Mouse (Mus musculus) retina, embryonic 14.5 days (tissue): ENCODE data around the gene Spns2.

Source experiments
- DNase-seq: peaks from one replicate; pipeline ENCODE4 v3.0.0-alpha.2; 2015; ENCODE audit warnings: low spot score

The Spns2 gene

DNA sequence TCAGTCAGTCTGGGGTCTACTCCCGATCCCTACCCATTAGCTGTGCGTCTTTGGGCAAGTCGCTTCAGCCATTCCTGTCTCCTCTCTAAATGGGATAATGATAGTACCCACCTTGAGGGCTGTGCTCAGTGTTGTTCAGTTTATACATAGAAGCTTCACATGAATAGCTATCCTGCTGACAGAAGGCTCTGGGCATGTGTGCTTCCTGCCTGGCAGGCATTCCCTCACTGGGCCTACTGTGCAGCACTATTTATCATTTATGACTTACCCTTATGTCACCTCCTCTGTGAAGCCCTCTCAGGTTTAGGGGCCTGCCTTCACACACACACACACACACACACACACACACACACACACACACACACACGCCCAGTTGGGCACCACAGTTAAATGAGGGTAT is 10.4 kb upstream of the Spns2 start:
- DNase-seq = no peak

DNA sequence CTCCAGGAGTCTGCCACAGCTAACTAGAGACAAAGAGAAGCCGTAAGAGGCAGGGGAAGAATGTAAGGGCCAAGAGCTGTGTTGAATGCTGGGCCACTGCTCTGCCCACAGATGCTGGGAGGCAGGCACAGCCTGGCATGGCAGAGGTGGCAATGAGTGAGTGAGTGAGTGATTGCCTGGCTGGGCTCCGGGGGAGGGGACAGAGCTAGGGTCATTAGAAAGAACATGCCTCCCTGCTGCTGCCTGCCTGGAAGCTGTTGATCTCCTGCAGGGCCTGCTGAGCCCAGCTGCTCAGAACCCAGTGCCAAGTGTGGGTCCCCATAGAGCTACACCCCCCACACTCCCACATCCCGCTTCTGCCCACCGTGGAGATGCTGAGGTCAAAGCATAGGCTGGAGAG is 7.7 kb upstream of the Spns2 start:
- DNase-seq = no peak

DNA sequence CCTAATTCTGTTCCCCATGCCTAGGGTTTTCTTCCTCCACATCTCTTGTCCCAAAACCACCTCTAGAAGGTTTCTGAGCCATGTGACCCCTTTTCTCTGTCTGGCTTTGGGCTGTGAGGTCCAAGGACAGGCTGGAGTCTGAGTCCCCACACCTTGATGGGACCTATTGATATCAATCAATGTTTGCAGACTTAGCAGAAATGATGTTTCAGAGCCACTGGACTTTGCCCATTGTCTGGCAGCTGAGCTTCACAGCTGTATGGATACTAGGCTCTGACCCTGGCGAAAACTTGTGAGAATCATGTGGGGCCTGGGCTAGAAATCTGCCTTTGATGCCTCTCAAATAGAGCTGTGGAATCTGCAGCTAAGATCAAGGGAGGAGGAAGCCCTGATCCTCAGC is 7.1 kb upstream of the Spns2 start:
- DNase-seq = no peak

DNA sequence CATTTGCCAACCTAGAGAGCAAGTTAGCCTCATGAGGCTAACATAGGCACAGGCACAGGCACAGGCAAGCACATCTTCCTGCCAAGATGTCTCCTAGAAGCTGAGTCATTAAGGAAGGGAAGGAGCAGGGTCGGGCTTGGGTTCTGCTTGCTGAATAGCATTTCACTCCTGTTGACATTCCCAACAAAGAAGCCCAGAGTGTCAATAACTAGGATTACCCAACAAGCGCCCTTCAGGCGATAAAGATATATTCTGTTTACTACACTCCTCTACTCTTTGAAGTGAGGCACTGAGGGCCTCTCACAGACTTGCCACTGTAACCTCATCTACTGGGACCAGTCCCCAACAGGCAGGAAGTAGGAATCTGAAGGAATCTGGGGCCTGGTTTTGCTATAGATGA is 6.4 kb upstream of the Spns2 start:
- DNase-seq = no peak

DNA sequence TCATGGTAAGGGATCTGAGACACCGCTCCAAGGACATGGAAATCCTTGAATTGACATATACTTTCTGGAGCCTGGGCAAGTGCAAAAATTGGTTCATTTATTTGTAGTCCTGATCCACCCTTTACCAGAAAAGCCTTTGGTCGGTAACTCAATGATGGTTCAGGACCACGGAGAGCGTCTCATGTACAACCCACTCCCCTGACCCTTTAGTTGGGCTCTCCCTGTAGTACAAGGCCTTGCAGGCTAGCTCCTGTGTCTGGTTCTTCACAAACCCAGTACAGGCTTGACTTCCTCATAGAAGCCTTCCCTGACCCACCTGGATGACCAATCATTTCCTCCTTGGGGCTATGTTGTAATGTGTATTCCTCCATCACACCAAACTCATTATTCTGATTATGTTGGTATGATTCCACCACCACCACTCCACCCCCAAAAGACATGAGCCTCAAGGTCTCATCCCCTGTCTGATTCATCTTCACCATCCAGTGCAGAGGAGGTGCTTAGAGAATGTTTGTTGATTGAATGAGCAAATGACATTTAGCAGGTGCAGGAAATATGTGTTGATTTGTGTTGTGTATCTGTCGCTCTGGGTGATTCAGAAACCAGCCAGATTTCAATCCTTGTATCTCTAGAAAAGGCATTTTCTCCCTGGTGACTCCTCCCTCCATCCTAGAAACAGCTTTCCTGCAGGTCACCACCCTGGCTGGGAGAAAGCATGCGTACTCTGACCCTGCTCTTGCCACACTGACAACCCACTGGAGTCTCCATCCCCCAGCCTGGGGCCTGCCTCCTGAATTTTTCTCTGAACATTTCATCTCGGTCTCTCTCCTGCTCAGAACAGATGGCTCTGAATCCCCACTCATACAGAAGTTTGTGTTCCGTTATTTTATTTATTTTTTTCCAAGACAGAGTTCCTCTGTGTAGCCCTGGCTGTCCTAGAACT is 4.6 kb upstream of the Spns2 start:
- peak; percentile 60 for DNase-seq

DNA sequence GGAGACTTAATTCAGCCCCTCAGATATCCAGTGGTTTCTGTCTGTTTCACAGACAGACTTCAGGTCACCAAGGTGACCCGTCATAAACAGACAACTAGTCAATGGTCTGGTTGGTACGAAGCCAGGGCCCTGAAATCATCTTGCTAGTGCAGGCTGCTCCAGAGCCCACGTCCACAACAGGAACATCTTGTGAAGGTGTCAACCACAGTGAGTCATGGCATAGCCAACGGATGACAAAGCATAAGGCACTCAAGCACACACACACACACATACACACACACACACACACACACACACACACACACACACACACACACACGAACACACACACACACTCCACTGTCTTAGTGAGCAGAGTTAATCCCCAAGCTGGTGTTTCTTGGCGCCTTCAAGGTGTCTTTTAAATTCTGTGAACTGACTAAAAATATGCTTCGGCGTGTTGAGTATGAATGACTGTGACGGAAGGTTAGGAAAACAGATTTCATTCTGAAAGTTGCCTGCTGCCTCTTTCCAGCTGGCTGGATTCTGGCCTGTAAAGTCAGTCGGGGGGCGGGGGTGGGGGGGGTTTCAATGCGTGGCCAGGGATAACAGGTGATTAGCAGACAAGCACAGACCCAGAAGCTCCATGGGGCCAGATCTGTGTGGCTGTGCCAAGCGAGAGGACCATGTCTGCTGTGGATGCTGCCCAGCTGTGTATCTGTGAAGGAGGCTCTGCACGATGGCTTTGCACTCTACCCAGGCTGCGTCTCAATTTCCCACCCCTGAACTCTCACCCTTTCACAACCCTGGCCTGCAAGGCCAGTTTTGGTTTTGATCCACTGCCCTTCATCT is 1.6 kb upstream of the Spns2 start:
- DNase-seq = no peak

DNA sequence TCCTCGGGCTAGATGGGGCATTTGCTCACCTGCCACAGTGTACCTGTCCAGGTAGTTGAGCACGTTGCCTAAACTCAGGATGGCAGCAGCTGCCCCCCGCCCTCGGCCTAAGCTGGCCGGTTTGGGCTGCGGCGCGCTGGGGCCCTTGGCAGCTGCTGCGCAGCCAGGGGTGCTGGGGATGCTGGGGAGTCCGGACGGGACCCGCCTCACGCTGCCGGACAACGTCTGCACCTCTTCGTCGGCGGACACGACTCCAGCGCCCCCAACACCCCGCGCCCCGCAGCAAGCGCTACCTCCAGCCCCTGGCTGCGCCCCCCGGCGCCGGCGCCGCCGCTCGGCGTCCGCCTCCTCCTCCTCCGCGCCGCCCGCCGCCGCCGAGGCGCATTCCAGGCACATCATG is 307 bp downstream of the Spns2 start:
- DNase-seq = no peak

DNA sequence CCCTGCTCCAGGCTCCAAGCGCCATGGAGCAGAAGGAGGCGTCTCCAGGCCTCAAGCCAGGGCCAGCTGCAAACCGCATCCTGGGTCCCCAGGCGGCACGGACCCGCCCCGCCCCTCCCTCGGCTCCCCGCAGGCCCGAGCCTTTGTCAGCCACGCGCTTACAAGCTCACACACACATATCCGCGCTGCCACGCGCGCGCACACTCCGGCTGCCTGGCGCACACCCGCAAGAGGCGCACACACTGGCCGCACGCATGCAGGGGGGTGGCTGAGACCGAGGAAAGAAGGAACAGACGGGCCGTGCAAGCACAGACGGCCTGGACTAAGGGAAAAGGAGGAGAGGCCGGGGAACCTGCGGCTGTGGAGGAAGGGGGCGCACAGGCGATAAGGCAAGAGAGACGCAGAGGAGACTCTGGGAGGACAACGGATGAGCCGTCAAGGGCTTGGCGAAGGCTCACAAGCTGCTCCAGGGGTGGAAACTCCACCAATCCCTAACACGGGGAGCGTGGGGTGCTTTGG is 892 bp downstream of the Spns2 start:
- DNase-seq = peak; percentile 71

DNA sequence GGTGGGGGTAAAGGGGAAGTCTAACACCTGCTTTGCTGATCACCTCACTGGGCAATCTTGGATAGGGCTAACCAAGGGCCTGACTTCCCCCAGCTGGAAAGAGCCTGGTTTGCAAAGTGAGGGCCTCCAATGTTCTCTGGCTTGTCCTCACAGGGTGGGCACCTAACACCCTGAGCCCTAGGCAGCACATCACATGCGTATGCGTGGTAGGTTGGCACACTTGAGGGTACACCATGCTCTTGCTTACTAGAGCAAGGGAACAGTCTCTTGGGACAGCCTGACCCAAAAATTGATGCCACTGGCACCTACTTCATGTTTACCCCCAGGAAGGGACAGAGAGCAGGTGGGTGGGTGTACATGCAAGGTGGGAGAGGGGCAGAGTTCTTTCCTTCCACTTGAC is 2.0 kb downstream of the Spns2 start:
- no peak for DNase-seq

DNA sequence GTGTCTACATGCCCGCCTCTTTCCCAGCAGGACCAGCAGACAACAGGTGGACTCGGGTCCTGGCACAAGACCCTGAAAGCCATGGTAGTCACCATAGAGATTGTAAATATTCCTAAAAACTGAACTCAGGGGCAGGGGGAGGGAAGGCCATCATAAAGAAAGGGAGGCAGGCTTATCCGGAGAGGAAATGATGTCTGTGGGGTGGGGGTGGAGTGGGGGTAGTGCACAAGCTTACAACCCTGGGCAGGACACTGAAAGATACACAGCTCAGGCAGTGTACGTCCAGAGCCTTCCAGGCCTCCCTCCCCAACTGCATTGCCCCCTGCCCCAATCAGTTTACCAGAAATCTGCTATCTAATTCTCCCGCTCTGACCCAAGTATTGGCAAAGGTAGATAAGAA is 2.5 kb downstream of the Spns2 start:
- no peak for DNase-seq

DNA sequence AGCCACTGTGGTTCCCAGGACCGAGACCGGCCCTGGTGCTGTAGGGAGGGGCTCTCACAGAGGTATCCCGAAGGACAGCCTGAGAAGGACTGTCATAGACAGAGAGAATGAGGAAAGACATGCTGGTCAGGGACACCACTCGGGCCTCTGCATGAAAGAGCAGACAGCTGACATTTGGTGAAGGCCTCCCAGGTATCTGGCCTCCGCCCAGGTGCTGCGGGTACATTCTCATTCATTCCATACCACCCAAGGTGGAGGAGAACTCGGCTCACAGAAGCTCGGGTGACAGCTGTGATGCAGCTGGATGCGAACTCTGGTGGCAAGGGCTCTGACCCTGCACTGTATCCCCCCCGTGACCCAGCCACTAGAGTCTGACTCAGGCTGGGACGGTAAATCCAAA is 3.7 kb downstream of the Spns2 start:
- no peak for DNase-seq

DNA sequence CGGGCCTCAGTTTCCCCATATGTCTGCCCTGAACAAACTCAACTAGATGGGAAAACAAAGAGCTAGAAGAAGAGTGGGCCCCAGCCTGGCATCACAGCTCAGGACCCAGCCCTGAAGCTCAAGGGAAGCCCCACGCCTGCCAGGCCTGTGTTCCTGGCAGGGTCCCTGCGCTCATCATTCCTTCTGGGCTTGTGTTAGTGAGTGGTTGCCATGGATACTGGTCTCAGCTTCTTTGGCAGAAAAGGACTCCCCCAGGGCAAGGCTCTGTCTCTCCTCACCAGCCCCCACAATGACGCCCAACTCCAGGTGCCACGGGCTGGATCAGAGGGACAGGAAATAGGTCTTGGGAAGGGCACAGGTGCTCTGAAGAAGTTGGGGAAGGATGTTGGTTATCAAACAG is 4.5 kb downstream of the Spns2 start:
- no peak for DNase-seq

DNA sequence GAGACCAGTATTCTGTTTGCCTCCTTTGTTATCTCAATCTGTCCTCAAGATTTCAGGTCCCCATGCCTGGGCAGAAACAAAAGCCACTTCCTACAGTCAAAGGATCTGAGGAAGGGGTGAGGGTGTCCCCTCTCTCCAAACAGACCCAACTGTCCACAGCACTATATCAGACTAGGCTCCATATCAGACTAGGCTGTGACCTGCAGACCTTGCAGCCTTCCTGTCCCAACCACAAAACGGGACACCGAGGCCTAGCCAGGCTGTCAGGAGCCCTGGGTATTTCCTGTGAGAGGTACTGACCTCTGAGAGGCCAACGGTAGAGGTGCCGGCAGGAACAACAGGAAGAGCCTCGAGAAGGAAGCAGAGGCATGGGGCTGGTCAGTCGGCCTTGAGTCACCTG is 5.2 kb downstream of the Spns2 start:
- no peak for DNase-seq

DNA sequence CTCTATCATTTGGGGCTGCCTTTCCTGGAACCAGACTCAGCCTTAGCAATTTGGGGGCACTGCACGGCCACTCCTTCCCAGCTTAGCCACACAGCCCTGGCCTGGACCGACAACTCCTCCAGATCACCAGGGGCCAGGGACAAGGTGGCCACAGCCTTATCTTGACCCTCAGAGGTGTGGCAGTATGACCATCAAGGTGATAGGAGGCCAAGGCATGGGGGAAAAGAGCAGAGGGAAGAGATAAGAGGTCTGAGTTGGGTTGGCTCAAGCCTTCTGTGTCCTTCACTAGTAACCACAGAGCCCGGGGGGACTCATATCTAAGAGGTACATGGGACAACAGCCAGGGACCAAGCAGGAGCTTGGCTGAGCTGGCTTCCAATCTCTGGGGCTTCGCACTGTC is 7.8 kb downstream of the Spns2 start:
- no peak for DNase-seq

DNA sequence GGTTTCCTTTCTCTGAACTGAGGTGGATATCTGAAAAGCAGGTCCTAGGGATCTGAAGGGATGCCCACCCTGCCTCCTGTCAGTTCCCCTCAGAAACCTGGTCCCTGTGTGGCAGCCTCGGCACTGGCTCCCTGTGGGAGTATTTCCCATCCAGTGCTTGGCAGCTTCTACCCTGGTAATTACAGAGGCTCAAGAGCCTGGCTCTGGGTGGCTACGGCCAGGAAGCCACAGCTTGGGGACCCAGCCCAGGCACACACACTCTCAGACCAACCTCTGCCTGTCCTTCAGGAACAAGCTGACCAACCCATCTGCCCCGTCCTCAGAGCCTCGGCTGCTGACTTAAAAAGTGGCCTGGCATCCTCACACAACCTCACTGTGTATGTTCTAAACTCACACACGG is 8.4 kb downstream of the Spns2 start:
- no peak for DNase-seq

DNA sequence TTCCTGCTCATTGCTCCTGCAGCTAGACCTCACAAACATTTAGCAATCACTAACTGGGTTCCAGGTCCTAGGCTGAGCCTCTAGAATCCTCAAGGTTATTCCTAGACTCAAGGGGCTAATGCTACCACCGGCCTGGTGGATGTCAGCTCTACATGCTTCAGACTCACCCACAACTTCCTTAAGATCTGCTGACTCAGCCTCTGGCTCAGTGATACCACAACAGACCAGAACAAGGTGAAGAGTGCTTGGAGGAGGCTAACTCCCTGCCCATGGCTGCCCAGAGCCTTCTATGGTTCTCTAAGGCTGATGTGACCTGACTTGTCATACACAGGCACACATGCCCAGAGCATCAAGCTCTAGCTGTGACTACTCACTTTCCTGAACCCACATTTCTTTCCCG is 10.2 kb downstream of the Spns2 start:
- DNase-seq = no peak

DNA sequence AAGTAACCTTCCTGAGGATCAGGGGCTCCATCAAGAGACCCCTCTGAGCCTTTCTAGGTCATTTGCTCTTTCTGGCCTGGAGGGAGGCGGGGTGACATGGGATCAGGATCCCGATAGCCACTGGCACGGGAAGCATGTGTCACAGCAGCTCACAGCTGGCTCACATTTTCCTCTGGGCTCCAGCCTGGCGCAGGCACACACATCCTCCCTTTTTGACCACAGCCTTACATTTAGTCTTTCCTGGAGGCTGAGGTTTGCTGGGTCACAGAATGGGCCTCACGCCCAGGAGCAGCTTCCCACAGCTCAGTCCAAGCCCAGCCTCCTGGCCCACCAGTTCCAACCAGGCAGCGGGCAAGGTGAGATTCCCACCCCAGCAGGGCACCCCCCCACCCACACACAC is 11.5 kb downstream of the Spns2 start:
- no peak for DNase-seq

DNA sequence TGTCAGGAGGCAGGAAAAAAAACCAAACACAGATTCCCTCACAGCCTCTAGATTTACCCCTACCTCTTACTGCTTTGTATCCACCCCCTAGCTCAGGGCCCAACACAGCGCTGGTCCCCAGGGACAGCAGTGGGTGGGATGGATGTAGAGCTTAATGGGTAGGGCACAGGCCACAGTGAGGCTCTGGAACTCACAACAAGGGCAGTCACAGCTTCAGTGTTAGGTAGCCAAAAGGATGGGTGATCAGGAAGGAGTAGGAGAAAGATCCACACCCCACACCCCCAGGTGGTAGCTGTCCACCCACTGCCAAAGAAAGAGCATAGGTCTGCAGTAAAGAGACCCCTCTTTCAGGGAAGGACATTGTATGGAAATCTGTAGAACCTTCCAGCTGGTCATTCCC is 12.1 kb downstream of the Spns2 start:
- no peak for DNase-seq

DNA sequence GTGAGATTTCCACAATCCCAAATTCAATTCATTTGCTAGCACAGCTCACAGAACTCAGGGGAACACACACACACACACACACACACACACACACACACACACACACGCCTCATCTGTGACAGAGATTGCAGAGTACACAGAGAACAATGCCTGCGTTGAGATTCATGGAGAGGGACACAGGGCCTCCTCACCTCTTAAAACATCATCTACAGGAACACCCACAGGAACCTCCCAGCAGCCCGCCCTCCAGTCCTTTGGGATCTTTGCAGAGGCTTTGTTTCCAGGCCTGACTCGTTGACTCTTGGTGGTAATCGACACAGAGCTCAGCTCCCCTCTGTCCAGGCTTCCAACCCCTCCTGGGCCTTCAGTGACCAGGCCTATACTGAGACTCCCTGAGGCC is 12.5 kb downstream of the Spns2 start:
- no peak for DNase-seq

DNA sequence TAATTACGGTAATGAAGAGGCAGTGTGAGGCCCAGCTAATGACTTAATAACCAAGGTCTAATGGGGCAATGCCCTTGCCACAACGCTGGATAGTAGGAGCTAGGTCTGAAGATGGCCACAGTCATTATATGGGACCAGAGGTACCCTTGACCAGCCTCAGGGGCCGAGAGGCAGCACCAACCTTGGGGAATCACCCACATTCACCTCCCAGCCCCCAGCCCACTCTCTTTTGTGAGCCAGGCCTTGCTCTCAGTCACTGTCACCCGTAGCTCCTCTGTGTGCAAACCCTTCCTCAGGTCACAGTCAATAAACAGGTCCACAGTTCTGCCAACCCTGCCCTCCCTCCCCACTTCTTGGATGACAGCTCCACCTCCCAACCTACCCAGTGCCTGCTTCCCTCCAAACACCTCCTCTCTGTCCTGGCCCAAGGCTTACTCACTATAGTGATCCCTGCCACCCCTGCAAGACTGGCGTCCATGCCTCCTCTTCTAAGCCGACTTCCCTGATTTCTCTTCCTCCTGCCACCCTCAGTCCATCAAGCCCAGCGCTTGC is 13.6 kb downstream of the Spns2 start:
- no peak for DNase-seq

DNA sequence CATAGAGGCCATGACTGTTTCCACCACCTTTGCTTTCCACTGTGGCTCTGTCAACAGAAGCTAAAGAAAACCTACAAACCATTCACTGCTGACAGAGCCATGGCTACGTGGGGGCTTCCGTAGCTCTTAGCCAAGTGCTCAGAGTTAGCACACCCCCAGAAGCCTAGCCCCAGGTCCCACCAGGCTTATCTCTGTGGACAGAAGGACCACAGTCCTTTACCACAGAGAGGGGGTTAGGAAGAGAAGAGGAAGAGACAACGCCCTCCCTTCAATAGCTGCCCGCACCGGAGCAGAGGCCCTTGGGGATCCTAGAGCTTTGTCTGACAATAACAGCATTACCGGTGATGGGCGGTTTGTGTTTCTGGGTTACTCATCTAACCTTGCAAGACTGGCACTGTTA is 14.3 kb downstream of the Spns2 start:
- no peak for DNase-seq

DNA sequence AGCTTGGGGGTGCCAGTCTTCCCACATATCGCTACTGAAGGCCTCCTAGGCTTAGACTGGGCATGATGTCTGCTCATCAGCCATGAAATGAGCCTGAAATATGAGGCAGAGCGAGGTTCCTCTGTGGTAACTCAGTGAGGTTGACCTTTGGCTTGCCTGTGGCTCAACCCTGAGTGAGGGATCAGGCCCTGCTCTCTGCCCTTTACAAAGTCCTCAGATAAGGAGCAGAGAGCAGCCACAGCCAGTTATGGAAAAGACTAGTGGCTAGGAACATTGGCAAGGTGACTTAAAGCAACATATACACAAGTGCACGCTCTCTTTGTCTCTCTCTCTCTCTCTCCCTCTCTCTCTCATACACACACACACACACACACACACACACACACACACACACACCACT is 14.8 kb downstream of the Spns2 start:
- no peak for DNase-seq

DNA sequence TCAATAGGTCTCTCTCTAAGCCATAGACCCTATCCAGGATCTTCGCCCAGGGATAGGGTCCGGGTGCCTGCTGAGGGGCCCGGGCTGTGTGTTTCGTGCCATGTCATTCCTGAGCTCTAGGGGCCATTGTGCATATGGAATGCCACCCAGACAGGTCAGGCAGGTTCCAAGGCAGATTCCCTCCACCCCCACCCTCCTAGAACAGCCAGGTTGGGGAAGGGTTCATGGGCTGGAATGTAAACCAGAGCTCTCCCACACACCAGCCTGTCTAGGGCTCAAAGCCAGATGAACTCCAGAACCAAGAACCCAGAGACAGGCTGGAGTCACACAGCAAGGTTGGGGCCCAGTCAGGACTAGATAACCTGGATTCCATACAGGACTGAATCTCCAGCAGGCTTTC is 16.2 kb downstream of the Spns2 start:
- DNase-seq = no peak
